Mouse (Mus musculus): Measurements from ENCODE around the gene Sirt7. TPM values are rescaled to one million over a fixed set of nuclear protein-coding genes. Genes with fewer than 3 reads are reported as not detected.

The Sirt7 gene
- polyA plus RNA-seq, 1 experiment from 2014 or later, result 36.6 TPM

- no peaks in the 10 kb centered on the region for H3K27me3 ChIP-seq (ENCODE audit: control insufficient read depth, insufficient read depth, low read length)
- peak within 1 kb of the TSS; percentile 94 for H3K27ac ChIP-seq (ENCODE audit: low read length)
- peaks cover 22% of the 10 kb centered on the region for H3K4me1 ChIP-seq (ENCODE audit: control insufficient read depth, insufficient read depth, low read length)
- 3% methylated on average over 72 of the region's 75 CpGs for WGBS
- H3K4me2 ChIP-seq (ENCODE audit: low read depth, low read length), result peak within 1 kb of the TSS; percentile 96
- H3K9ac ChIP-seq (ENCODE audit: low read length), result peak within 1 kb of the TSS; percentile 98
- H3K9me3 ChIP-seq (replicated peaks; ENCODE audit: control insufficient read depth, low read length), result 0 out of 2 replicates have a peak, but pooled peaks cover 5% of the 10 kb centered on the region
- peaks cover 36% of the 10 kb centered on the region for H3K36me3 ChIP-seq (ENCODE audit: control insufficient read depth, insufficient read depth, low read length)
- H3K4me3 ChIP-seq (replicated peaks; ENCODE audit: low read length), result peak within 1 kb of the TSS; percentile 94
- ATAC-seq (ENCODE audit: insufficient read depth, low FRiP score), result peak; percentile 61
These were observed 43.4 kb downstream of the Sirt7 start, which contains the start of gene Arhgdia for GRCm38 (mm10) chr11:120581490-120582267. Gene Arhgdia, minus strand, starts transcription at chr11:120581624.

GRCm38 (mm10) chr11:120580871-120581331 is 44.1 kb downstream of the Sirt7 start:
- H3K4me1 ChIP-seq (ENCODE audit: control insufficient read depth, insufficient read depth, low read length), result peaks cover 22% of the 10 kb centered on the region
- H3K9ac ChIP-seq (ENCODE audit: low read length), result peak overlapping the region; percentile 98
- H3K27me3 ChIP-seq (ENCODE audit: control insufficient read depth, insufficient read depth, low read length), result no peaks in the 10 kb centered on the region
- H3K9me3 ChIP-seq (replicated peaks; ENCODE audit: control insufficient read depth, low read length), result 0 out of 2 replicates have a peak, but pooled peaks cover 5% of the 10 kb centered on the region
- H3K4me3 ChIP-seq (replicated peaks; ENCODE audit: low read length), result peak overlapping the region; percentile 94
- H3K4me2 ChIP-seq (ENCODE audit: low read depth, low read length), result peak overlapping the region; percentile 87
- peak overlapping the region; percentile 94 for H3K27ac ChIP-seq (ENCODE audit: low read length)
- ATAC-seq (ENCODE audit: insufficient read depth, low FRiP score), result peak; percentile 54; the same call in 1 of the 2 replicates
- H3K36me3 ChIP-seq (ENCODE audit: control insufficient read depth, insufficient read depth, low read length), result peaks cover 31% of the 10 kb centered on the region
- under 1% methylated on average over 29 of the region's 44 CpGs for WGBS

- H3K4me1 ChIP-seq (ENCODE audit: control insufficient read depth, insufficient read depth, low read length), result peaks cover 22% of the 10 kb centered on the region
- no peak for ATAC-seq (ENCODE audit: insufficient read depth, low FRiP score)
- 51% methylated on average over 7 of the region's 7 CpGs for WGBS
- peak overlapping the region; percentile 98 for H3K9ac ChIP-seq (ENCODE audit: low read length)
- H3K36me3 ChIP-seq (ENCODE audit: control insufficient read depth, insufficient read depth, low read length), result peaks cover 26% of the 10 kb centered on the region
- 0 out of 2 replicates have a peak, but pooled peaks cover 5% of the 10 kb centered on the region for H3K9me3 ChIP-seq (replicated peaks; ENCODE audit: control insufficient read depth, low read length)
- H3K27ac ChIP-seq (ENCODE audit: low read length), result peak overlapping the region; percentile 94
- peak overlapping the region; percentile 87 for H3K4me2 ChIP-seq (ENCODE audit: low read depth, low read length)
- H3K4me3 ChIP-seq (replicated peaks; ENCODE audit: low read length), result peak overlapping the region; percentile 94
- no peaks in the 10 kb centered on the region for H3K27me3 ChIP-seq (ENCODE audit: control insufficient read depth, insufficient read depth, low read length)
These were observed 44.9 kb downstream of the Sirt7 start for GRCm38 (mm10) chr11:120580190-120580589.

GRCm38 (mm10) chr11:120579316-120580107 is 45.5 kb downstream of the Sirt7 start:
- Histone ChIP-seq H3K4me2 (ENCODE audit: low read depth, low read length) (peak overlapping the region; percentile 87), H3K27ac (ENCODE audit: low read length) (peak overlapping the region; percentile 14; the same call in 1 of the 2 replicates), H3K9ac (ENCODE audit: low read length) (peak overlapping the region; percentile 98), H3K27me3 (ENCODE audit: control insufficient read depth, insufficient read depth, low read length) (no peaks in the 10 kb centered on the region), H3K36me3 (ENCODE audit: control insufficient read depth, insufficient read depth, low read length) (peaks cover 26% of the 10 kb centered on the region), H3K9me3 (replicated peaks; ENCODE audit: control insufficient read depth, low read length) (0 out of 2 replicates have a peak, but pooled peaks cover 5% of the 10 kb centered on the region), H3K4me1 (ENCODE audit: control insufficient read depth, insufficient read depth, low read length) (peaks cover 24% of the 10 kb centered on the region), H3K4me3 (replicated peaks; ENCODE audit: low read length) (peak overlapping the region; percentile 94)
- ATAC-seq (ENCODE audit: insufficient read depth, low FRiP score), result no peak
- WGBS, result 53% methylated on average over 15 of the region's 15 CpGs

- Histone ChIP-seq H3K27me3 (ENCODE audit: control insufficient read depth, insufficient read depth, low read length) (no peaks in the 10 kb centered on the region), H3K27ac (ENCODE audit: low read length) (no peak overlapping the region), H3K4me3 (replicated peaks; ENCODE audit: low read length) (no peak overlapping the region), H3K36me3 (ENCODE audit: control insufficient read depth, insufficient read depth, low read length) (peaks cover 22% of the 10 kb centered on the region), H3K4me1 (ENCODE audit: control insufficient read depth, insufficient read depth, low read length) (peaks cover 28% of the 10 kb centered on the region), H3K4me2 (ENCODE audit: low read depth, low read length) (no peak overlapping the region), H3K9me3 (replicated peaks; ENCODE audit: control insufficient read depth, low read length) (0 out of 2 replicates have a peak, but pooled peaks cover under 1% of the 10 kb centered on the region), H3K9ac (ENCODE audit: low read length) (no peak overlapping the region; the same call in 1 of the 2 replicates)
- WGBS, result 77% methylated on average over 11 of the region's 11 CpGs
- no peak for ATAC-seq (ENCODE audit: insufficient read depth, low FRiP score)
These were observed 46.3 kb downstream of the Sirt7 start for GRCm38 (mm10) chr11:120578694-120579243.

GRCm38 (mm10) chr11:120578024-120578693 is 46.9 kb downstream of the Sirt7 start:
- no peak for ATAC-seq (ENCODE audit: insufficient read depth, low FRiP score)
- Histone ChIP-seq H3K36me3 (ENCODE audit: control insufficient read depth, insufficient read depth, low read length) (peaks cover 21% of the 10 kb centered on the region), H3K9ac (ENCODE audit: low read length) (no peak overlapping the region; the same call in 1 of the 2 replicates), H3K4me3 (replicated peaks; ENCODE audit: low read length) (no peak overlapping the region), H3K9me3 (replicated peaks; ENCODE audit: control insufficient read depth, low read length) (no peaks in the 10 kb centered on the region), H3K4me1 (ENCODE audit: control insufficient read depth, insufficient read depth, low read length) (peaks cover 28% of the 10 kb centered on the region), H3K27me3 (ENCODE audit: control insufficient read depth, insufficient read depth, low read length) (no peaks in the 10 kb centered on the region), H3K4me2 (ENCODE audit: low read depth, low read length) (no peak overlapping the region), H3K27ac (ENCODE audit: low read length) (no peak overlapping the region)
- 78% methylated on average over 10 of the region's 10 CpGs for WGBS

- H3K27ac ChIP-seq (ENCODE audit: low read length), result no peak overlapping the region
- H3K9me3 ChIP-seq (replicated peaks; ENCODE audit: control insufficient read depth, low read length), result no peaks in the 10 kb centered on the region
- no peak overlapping the region for H3K4me2 ChIP-seq (ENCODE audit: low read depth, low read length)
- H3K9ac ChIP-seq (ENCODE audit: low read length), result no peak overlapping the region; the same call in 1 of the 2 replicates
- ATAC-seq (ENCODE audit: insufficient read depth, low FRiP score), result no peak
- WGBS, result 83% methylated on average over 7 of the region's 7 CpGs
- H3K27me3 ChIP-seq (ENCODE audit: control insufficient read depth, insufficient read depth, low read length), result no peaks in the 10 kb centered on the region
- no peak overlapping the region for H3K4me3 ChIP-seq (replicated peaks; ENCODE audit: low read length)
- peaks cover 21% of the 10 kb centered on the region for H3K36me3 ChIP-seq (ENCODE audit: control insufficient read depth, insufficient read depth, low read length)
- peaks cover 28% of the 10 kb centered on the region for H3K4me1 ChIP-seq (ENCODE audit: control insufficient read depth, insufficient read depth, low read length)
These were observed 47.6 kb downstream of the Sirt7 start for GRCm38 (mm10) chr11:120577211-120578023.
